Mouse (Mus musculus) stomach, adult 2 months (tissue): ENCODE data around the gene Acvrl1. TPM values are rescaled to one million over a fixed set of nuclear protein-coding genes. Genes with fewer than 3 reads are reported as not detected.

Experiments used
- polyA plus RNA-seq: library from polyadenylated mRNA; depleted of rRNA; stranded (reverse); fragments of >200 nt; gene quantifications from 2 replicates; pipeline ENCODE4 v1.2.3, GENCODE M21; 2012; rRNA removed

Acvrl1 gene
- polyA plus RNA-seq, result 15.0 and 16.2 TPM in 2 replicates

DNA sequence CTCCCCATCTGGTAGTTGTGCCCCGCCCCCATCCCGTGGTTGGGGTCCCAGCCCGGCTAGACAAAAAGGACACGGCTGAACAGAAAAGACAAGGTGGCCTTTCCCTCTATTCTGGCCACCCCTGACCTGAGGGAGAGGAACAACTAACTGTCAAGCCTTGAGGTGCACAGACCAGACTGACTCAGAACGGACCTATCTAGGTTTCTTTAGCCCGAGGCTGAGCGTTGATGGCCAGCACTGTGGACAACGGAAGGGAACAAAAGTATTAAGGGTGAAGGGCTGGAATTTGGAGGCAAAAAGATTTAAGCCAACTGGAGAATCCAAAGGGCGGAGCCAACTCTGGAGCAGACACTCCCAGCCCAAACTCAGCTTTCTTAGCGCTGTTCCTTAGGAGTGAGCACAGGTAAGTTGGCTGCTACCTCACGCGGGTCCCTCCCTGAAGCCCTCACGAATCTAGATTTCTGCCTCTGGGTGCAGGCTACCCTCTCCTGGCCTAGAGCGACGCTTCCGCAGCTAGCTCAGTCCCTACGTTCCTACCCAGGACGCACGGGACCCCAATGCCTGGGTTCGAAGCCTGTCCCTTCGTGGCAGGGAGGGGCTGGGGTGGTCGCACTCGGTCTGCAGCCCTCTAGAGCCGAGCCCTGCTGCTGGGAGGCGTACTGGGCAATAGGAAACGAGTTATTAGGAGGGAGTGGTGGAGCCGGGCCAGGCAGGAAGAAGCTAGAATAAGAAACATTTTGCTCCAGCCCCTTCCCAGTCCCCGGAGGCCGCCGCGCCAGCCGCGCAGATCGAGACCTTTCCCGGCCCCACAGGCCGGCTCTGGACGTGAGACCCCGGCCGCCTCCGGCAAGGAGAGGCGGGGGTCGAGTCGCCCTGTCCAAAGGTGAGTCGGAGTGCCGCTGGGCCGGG is at the start of gene Acvrl1:
Gene Acvrl1, plus strand, starts transcription at position 342 of the 909 bp plus-strand sequence.

DNA sequence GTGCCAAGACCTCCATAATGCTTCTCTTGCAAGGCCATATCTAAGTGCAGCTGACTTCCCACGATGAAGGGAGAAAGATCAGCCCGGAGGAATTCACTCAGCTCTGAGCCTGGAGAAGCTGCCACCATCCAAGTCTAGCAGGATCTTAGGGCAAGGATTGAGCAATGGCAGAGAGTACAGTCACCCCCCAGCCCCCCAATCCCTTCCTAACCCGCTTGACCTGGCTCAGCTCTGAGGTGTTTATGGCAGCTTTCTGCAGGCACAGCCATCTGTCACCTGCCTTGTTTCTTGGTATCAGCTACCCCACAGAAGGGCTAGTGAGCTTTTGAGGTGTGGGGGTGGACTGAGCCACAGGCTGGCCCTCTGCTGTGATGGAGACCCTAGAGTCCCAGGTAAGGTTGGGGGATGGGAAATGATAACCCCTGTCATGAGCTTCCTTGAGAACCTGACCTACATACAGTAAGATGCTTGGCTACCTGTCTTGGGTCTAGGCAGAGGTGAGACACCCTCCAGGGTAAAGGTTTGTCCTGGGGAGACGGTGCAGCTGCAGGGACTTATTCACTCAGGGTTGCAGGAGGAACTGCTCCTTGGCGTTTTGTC is 12.7 kb upstream of the Acvrl1 start, which contains the start of gene Ankrd33:
Gene Ankrd33, plus strand, starts transcription at position 245 of the 600 bp plus-strand sequence.

DNA sequence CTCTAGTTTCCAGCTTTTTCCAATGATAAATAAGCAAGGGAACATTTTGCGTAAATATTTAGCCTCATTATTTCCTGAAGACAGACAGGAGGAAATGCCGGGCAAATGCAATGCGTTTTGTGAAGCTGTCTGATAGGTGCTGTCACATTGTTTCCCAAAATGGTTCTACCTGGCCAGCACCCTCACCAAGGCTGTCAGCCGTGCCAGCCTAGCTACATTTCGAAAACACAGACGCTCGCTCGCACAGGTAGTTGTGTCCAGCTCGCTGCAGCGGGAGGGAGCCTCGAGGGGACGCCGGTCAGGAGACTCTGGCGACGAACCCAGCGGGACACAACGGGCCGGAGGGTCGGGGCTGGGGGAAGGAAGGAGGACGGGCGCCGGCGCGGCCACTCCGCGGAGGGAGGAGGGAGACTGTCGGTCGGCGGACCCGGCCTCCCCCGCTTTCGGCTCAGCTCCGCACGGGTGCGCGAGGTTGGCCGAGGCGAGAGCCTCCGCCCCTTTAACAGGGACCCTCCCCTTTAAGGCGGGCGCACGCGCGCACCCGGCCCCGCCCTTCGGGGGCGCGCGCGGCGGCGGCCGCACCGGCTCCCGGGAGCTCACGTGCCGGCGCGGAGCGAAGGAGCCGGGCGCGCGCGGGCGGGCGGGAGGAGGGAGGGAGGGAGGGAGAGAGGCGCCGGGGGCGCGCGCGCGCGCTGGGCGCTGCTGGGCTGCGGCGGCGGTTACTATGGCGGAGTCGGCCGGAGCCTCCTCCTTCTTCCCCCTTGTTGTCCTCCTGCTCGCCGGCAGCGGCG is 45.3 kb downstream of the Acvrl1 start, which contains the start of gene Acvr1b:
Gene Acvr1b, plus strand, starts transcription at position 647 of the 791 bp plus-strand sequence.

Other genes starting within 250 kb of the Acvrl1 start
- 0.13 and 0.22 TPM in 2 replicates for gene Gm47841, start 81.1 kb upstream of the Acvrl1 start, polyA plus RNA-seq
- 2.0 and 2.4 TPM in 2 replicates for gene Fignl2, start 50.0 kb upstream of the Acvrl1 start, polyA plus RNA-seq
- not detected in 2 replicates for gene Ankrd33, start 12.8 kb upstream of the Acvrl1 start, polyA plus RNA-seq
- gene Acvr1b, start 45.5 kb downstream of the Acvrl1 start, polyA plus RNA-seq, result 20.5 and 24.8 TPM in 2 replicates
- gene Grasp, start 95.7 kb downstream of the Acvrl1 start, polyA plus RNA-seq, result 7.5 and 12.5 TPM in 2 replicates
- 6.7 and 8.3 TPM in 2 replicates for gene Nr4a1, start 125.7 kb downstream of the Acvrl1 start, polyA plus RNA-seq
- 19.1 and 20.5 TPM in 2 replicates for gene Atg101, start 155.8 kb downstream of the Acvrl1 start, polyA plus RNA-seq
- 0.53 and 0.61 TPM in 2 replicates for gene 6030408B16Rik, start 164.7 kb downstream of the Acvrl1 start, polyA plus RNA-seq
- 29.1 and 37.8 TPM in 2 replicates for gene Krt80, start 241.6 kb downstream of the Acvrl1 start, polyA plus RNA-seq